ENCODE assay signal across 16 mouse cellular contexts in the genomic region with DNA sequence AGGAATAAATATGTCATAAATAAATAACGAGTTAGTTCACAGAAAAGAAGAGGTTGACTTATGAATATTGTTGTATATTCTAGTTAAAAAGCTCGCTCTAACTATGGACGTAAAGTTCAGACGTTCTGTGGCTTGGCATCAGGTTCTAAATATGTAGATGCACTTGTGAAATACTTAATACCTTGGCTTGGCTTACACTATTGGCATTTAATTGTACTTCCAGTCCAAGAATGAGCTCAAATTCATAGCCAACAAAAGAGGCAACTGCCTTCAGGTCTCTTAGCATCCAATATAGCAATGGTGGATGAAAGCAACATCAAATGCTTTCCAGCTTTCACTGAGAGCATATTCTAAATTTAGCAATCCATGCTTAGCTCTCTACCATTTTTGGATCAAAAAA.
"Had no signal": no experiment of that assay in that cellular context is flagged by ENCODE, and none has a peak within 500 bp of the region (broad histone marks: within the 10 kb centered on the region; RNA-seq: fewer than 3 reads in every experiment).

No protein-coding gene starts in this region.

- H3K27ac ChIP-seq: neural tube, embryonic 13.5 days; neural tube, embryonic 15.5 days; stomach, embryonic 15.5 days; stomach, postnatal 0 days had no signal

- H3K36me3 ChIP-seq: neural tube, embryonic 13.5 days; stomach, embryonic 15.5 days had no signal

- H3K4me3 ChIP-seq: neural tube, embryonic 13.5 days; neural tube, embryonic 15.5 days; stomach, embryonic 15.5 days had no signal

- H3K4me2 ChIP-seq: neural tube, embryonic 13.5 days; neural tube, embryonic 15.5 days; stomach, embryonic 15.5 days had no signal

- H3K9me3 ChIP-seq: neural tube, embryonic 13.5 days; neural tube, embryonic 15.5 days; stomach, embryonic 15.5 days had no signal

- H3K9ac ChIP-seq: neural tube, embryonic 13.5 days; neural tube, embryonic 15.5 days; stomach, embryonic 15.5 days had no signal

- H3K27me3 ChIP-seq: neural tube, embryonic 13.5 days; neural tube, embryonic 15.5 days; stomach, embryonic 15.5 days had no signal

- DNase-seq: retina, postnatal 1 day; right cerebral cortex, adult 18-20 months; right cerebral cortex, postnatal 14 days; right cerebral cortex, postnatal 25 days; right cerebral cortex, postnatal 4 days; spleen, adult 18-20 months; thymus, adult 18-20 months; thymus, adult 2 months; thymus, postnatal 14 days; thymus, postnatal 25 days; thymus, postnatal 36 days; thymus, postnatal 4 days had no signal

- H3K4me1 ChIP-seq: neural tube, embryonic 13.5 days; neural tube, embryonic 15.5 days; stomach, embryonic 15.5 days had no signal
